Mouse (Mus musculus): ENCODE measurements at regions not wholly inside any gene's neighbourhood (a gene's known extent, or its start where the extent isn't known, plus 50 kb on each side); places are given as distances from the start of the nearest gene placed in this dataset.

DNA sequence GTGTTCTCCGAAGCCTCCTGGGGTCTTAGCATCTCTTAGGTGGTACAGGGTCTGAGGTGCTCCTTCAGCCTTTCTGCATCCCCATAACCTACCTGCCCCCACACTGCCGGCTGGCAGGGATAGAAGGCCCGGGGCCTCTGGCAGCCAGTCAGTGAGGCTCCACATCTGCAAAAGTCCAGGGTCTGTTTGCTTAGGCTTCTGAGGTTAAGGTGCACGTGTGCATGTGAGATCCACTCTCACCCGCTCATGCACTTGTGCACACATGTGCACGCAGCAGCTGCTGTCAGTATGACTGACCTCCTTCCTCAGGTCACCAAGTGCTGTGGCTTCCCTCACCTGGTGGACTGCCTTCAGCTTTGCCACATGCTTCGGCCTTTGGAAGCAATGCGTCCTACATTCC, 75.3 kb upstream of the Bod1 start:
- TF ChIP-seq CTCF (IDR thresholded peaks at IDR 0.05; ENCODE audit: borderline replicate concordance, control insufficient read depth, extremely low read depth, insufficient read depth, low read length, poor library complexity) = no peak
- no peak for TF ChIP-seq POLR2A (IDR thresholded peaks at IDR 0.05; ENCODE audit: control insufficient read depth, extremely low read depth, insufficient read depth, low read length, poor library complexity)
